Mouse (Mus musculus) adrenal gland, postnatal 25 days (tissue): ENCODE results near the gene Cfap299. TPM values are rescaled to one million over a fixed set of nuclear protein-coding genes. Genes with fewer than 3 reads are reported as not detected.
"Not testable (repeated sequence)": the region's sequence is repeated elsewhere in the genome, so short reads cannot be mapped to it uniquely, and the experiment has no call there.

ENCODE experiments used
- DNase-seq: peaks from one replicate; pipeline ENCODE4 v3.0.0; 2021; ENCODE audit warnings: mixed read lengths
- long read RNA-seq: library from polyadenylated mRNA; stranded (forward); transcript quantifications from one replicate; pipeline ENCODE4 v2.0.0, GENCODE M21; 2021
- total RNA-seq: library from RNA; stranded (reverse); gene quantifications from 2 replicates; pipeline ENCODE4 v1.2.3, GENCODE M21; 2021

Cfap299 gene
- not detected in 2 replicates for total RNA-seq
- long read RNA-seq, result 0 reads

GRCm38 (mm10) chr5:98328848-98329624 lies at the start of gene Cfap299:
TSS of gene Cfap299 (plus strand) at chr5:98329304.
- DNase-seq, result peak; percentile 84

DNA sequence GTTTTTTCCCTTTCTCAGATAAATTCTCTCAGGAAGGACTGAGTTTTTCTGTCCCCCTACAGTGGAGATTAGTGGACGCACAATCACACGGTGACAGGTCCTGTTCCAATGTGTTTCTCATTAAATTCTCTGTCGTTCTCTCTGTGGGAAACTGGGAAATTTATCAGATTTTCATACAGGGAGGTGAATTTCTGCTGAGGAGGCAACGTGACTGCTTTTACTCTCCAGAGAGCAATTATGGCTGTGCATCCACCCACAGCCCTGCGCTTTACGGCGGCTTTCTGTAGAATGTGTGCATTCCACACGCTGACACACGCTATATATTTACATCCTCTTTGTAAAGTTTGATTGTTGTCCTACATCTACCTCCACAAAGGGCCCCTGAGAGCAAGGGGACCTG lies 47.1 kb upstream of the Cfap299 start:
- DNase-seq, result no peak

- DNase-seq, result no peak
These were observed 45.2 kb upstream of the Cfap299 start for GRCm38 (mm10) chr5:98283696-98284478.

- DNase-seq, result no peak
These were observed 38.5 kb upstream of the Cfap299 start for GRCm38 (mm10) chr5:98290642-98291041.

GRCm38 (mm10) chr5:98292388-98293048 lies 36.6 kb upstream of the Cfap299 start:
- no peak for DNase-seq

DNA sequence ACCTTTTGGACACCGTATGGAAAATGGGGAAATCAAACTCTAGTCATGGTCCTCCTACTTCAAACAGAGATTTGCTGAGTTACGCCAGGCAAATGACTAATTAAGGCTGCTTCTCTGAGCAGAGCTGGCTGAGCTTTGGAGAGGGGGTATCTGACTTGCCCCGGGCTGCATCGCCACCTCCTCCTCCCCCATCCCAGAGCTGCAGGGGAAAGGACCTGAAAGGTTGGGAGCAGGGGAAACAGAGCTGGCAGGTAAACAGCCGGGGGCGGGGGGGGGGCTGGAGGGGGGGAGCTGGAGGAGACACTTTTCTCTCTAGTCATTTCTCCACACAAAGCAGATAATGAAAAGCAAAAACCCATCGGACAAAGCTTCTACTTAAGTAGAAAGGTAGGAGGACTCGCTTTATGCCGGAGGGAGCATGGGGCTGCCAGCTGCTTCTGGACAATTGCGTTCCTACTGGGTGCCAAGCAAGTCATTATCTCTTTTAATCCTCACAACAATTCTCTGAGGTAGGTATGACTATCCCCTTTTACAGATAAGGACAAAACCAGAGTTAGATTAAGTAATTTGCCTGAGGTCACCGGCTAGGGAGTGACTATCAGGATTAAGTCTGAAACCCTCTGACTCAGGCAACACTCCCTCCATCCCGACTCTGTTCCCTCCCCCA lies 35.9 kb upstream of the Cfap299 start:
- no peak for DNase-seq

DNA sequence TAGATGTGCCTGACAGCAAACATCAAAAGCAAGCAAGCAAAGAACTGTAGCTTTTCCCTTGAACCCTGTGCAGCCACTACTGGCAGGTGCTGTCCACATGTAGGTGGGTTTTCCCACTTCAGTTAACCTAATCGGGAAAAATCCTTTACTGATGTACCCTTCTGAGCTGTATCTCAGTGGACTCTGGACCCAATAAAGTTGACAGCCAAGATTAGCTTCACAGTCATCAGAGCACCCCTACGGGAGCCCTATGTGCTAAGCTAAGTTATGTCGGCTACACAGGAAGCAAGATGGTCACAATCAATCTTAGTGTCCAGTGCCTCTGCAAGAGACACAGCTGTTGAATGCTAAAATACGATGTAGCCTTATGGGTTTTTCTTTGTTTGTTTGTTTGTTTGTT lies 29.0 kb upstream of the Cfap299 start:
- no peak for DNase-seq

GRCm38 (mm10) chr5:98305673-98306072 lies 23.4 kb upstream of the Cfap299 start:
- no peak for DNase-seq

DNA sequence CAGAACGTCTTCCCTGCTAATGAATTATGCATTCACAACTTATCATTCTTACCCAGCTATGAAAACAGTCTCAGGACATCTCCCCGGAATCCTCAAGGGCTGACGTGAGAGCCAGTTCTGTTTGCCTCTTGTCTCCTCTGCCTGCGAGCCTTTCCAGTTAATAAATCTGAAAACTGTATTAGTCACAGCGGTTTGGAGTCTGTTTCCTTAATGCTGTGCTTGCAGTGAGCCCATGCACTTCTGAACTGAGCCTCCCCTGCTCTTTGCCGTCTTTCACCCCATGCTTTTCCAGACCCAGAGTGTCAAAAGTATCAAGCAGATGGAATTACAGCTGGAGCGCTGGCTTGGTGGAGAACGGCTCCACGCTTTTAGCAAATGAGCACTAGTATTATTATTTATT lies 22.6 kb upstream of the Cfap299 start:
- DNase-seq, result no peak

DNA sequence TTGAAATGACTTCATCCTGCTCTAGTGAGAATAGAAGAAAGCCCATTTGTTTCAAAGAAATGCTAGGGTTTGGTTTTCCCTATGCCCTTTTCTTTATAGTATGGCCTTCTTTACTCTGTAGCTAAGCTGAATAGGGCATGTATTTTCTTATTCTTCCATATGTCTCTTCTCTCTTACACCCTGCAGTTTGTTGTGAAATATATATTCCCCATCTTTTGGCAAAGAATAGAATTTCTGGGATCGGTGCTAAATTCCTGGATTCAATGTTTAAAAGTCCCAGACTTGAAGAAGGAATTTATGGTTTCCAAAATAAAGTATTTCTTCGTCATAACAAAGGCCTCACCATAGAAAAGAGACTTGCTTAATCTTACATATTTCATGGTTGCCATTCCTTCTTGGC lies 2.5 kb upstream of the Cfap299 start:
- DNase-seq, result no peak

- not testable (repeated sequence) for DNase-seq
These were observed 14.6 kb downstream of the Cfap299 start for GRCm38 (mm10) chr5:98343751-98344150.

GRCm38 (mm10) chr5:98344581-98344980 lies 15.5 kb downstream of the Cfap299 start:
- no peak for DNase-seq

- DNase-seq, result no peak
These were observed 17.0 kb downstream of the Cfap299 start for GRCm38 (mm10) chr5:98346067-98346466.

- peak; percentile 78 for DNase-seq
These were observed 19.5 kb downstream of the Cfap299 start for GRCm38 (mm10) chr5:98348605-98349004.

DNA sequence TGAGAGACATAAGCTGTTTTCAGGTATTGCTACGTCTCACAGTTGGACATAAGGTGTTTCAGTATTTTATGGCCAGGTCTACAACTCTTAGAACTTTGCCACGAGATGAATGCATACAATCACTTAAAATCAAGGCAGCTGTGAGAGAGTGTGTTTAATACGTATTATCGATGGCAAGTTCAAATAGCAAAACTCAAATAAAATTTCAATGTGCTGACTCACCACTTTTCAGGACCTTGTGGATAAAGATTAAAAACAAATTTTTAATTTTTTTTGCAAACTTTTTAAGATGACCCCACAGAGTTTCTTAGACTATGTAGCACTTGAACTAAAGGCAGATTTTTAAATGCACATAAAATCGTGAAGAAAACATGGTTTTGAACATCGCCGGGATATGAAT lies 30.8 kb downstream of the Cfap299 start:
- no peak for DNase-seq

- no peak for DNase-seq
These were observed 31.8 kb downstream of the Cfap299 start for GRCm38 (mm10) chr5:98360792-98361419.

DNA sequence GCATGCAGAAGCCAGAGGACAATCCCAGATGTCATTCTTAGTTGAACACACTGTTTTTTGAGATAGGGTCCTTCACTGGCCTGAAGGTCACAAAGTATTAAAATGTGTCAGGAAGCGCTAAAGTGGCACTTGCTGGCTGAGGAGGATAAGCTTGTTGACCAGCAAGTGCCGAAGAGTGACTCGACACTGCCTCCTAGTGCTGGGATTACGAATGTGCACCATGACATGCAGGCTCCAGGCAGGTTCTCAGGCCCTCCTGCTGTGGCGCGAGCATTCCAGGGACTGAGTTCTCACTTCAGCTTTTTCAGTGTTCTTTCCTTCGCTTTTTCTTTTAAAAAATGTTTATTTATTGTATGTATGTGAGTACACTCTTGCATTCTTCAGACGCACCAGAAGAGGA lies 34.3 kb downstream of the Cfap299 start:
- no peak for DNase-seq

DNA sequence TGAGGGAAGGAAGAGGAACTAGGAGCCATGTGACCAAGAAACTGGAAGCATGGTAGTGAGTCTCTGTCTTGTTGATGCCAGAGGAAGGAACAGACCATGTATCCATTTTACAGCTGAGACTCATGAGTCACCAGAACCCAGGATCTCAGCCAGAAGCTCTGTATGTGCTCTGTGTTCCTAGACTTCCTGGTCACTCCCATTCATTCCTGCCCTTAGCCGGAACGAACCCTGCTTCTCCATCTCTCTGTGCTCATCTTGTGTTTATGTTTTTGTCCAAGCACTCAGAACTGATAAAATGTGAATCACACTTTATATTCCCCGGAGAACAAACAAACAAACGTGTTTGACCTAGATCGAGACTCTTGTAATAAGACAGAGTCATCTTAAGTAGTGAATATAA lies 36.2 kb downstream of the Cfap299 start:
- no peak for DNase-seq

GRCm38 (mm10) chr5:98368822-98369221 lies 39.7 kb downstream of the Cfap299 start:
- no peak for DNase-seq

DNA sequence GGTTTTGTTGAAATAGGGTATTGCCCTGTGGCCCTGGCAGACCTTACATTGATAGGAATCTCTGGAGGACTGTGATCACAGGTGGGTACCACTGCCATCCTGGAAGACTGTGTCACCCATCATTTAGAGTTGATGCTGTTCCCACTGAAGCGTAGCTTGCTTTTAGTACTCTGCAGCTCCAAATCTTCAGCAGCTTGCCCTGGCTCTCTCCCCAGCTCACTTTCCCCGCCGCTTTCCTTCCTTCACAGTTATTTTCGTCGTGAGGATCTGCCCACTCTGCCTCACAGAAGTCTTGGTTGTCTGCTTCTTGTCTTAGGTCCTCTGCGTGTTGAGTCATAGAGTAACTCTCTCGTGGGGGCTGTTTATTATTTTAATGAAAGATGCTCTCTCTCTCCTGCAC lies 40.3 kb downstream of the Cfap299 start:
- DNase-seq, result no peak

- no peak for DNase-seq
These were observed 47.1 kb downstream of the Cfap299 start for GRCm38 (mm10) chr5:98376058-98376798.

DNA sequence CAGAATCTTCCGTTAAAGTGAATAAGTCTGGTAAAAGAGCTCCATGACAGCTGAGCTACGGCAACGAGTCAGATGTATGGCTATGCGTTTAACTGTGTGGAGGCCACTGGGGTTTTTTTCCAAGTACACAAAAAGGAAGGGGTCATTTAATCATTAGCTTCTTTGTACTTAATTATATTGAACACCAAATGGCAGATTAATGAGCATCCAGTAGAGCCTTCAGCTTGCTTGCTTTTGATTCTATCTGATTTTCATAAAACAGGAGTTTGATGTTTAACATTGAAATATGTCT lies 47.6 kb downstream of the Cfap299 start:
- DNase-seq, result no peak
